Mouse (Mus musculus) CH12.LX (cell line): ENCODE data around the gene Zfp800. TPM values are rescaled to one million over a fixed set of nuclear protein-coding genes. Genes with fewer than 3 reads are reported as not detected.

ENCODE experiments used
- DNase-seq: peaks from one replicate; pipeline ENCODE4 v3.0.0-alpha.2; 2013; ENCODE audit errors: extremely low read depth
- H3K27ac ChIP-seq: 2 replicates; pipeline ENCODE4 v1.5.1; 2012; ENCODE audit warnings: low read depth, mild to moderate bottlenecking, control low read depth, moderate library complexity; ENCODE audit not compliant: insufficient read depth
- H3K27me3 ChIP-seq: replicated peaks from 2 replicates; pipeline ENCODE3; 2012; ENCODE audit warnings: inconsistent platforms
- H3K36me3 ChIP-seq, 2 experiments: replicated peaks in 1 of 2; 2 replicates each; pipeline versions ENCODE3 to v1.6.1; 2012; ENCODE audit warnings: inconsistent platforms in 1 of 2, low read length in 1 of 2, mild to moderate bottlenecking in 1 of 2, mixed read lengths in 1 of 2, moderate library complexity in 1 of 2; ENCODE audit not compliant: control insufficient read depth in 1 of 2, insufficient read depth in 1 of 2
- H3K4me1 ChIP-seq, 2 experiments: 2 replicates each; pipeline ENCODE4 v1.6.1; 2012; ENCODE audit warnings: inconsistent platforms in 1 of 2, moderate library complexity in 1 of 2; ENCODE audit not compliant: insufficient read depth in 2 of 2, control insufficient read depth in 1 of 2
- H3K4me2 ChIP-seq: 2 replicates; pipeline ENCODE4 v1.6.1; 2012; ENCODE audit warnings: low read depth, mild to moderate bottlenecking, control low read depth; ENCODE audit not compliant: poor library complexity, insufficient read depth, severe bottlenecking
- H3K4me3 ChIP-seq, 3 experiments: fragments of 150-350 bp in 1 of 3; sonication (generic) in 1 of 3; replicated peaks in 1 of 3; 2 replicates each; pipeline versions ENCODE3 to v1.5.1; 2011 to 2012; ENCODE audit warnings: low read depth in 2 of 3, low read length in 2 of 3, mild to moderate bottlenecking in 2 of 3, moderate library complexity in 2 of 3, control low read depth in 1 of 3, improper control_type of control experiment in 1 of 3, inconsistent platforms in 1 of 3, mixed read lengths in 1 of 3; ENCODE audit not compliant: poor library complexity in 1 of 3
- H3K79me2 ChIP-seq: replicated peaks from 2 replicates; pipeline ENCODE4 v1.6.1; 2012; ENCODE audit warnings: mild to moderate bottlenecking, moderate library complexity; ENCODE audit not compliant: control insufficient read depth, poor library complexity, insufficient read depth, severe bottlenecking; ENCODE audit errors: extremely low read depth
- H3K9ac ChIP-seq: 2 replicates; pipeline ENCODE4 v1.6.1; 2012; ENCODE audit warnings: low read depth, mild to moderate bottlenecking, control low read depth, moderate library complexity; ENCODE audit not compliant: insufficient read depth
- H3K9me3 ChIP-seq: replicated peaks from 2 replicates; pipeline ENCODE3; 2012; ENCODE audit warnings: low read length, inconsistent platforms, mixed read lengths
- BHLHE40 ChIP-seq: IDR thresholded peaks from 2 replicates; pipeline ENCODE4 v1.6.1; 2011; ENCODE audit warnings: mild to moderate bottlenecking, low read depth, low read length, improper control_type of control experiment
- CHD1 ChIP-seq: IDR thresholded peaks from 2 replicates; pipeline ENCODE4 v1.6.1; 2012; ENCODE audit warnings: low read depth, low read length, improper control_type of control experiment, inconsistent platforms
- CHD2 ChIP-seq: IDR thresholded peaks from 2 replicates; pipeline ENCODE4 v1.6.1; 2011; ENCODE audit warnings: low read length, improper control_type of control experiment
- CTCF ChIP-seq, 2 experiments: IDR thresholded peaks in 1 of 2; conservative IDR thresholded peaks in 1 of 2; 2 replicates each; pipeline ENCODE4 v1.5.1; 2011 to 2012; ENCODE audit warnings: low read depth in 2 of 2, low read length in 2 of 2, improper control_type of control experiment in 1 of 2, inconsistent platforms in 1 of 2, mild to moderate bottlenecking in 1 of 2, moderate library complexity in 1 of 2
- ETS1 ChIP-seq: conservative IDR thresholded peaks from 2 replicates; pipeline ENCODE4 v1.6.1; 2012; ENCODE audit warnings: low read depth, mild to moderate bottlenecking, inconsistent platforms, low read length, improper control_type of control experiment, moderate library complexity
- GABPA ChIP-seq: IDR thresholded peaks from 2 replicates; pipeline ENCODE4 v1.6.1; 2012; ENCODE audit warnings: low read depth, low read length, improper control_type of control experiment, inconsistent platforms; ENCODE audit not compliant: insufficient replicate concordance
- HCFC1 ChIP-seq: IDR thresholded peaks from 2 replicates; pipeline ENCODE4 v1.6.1; 2012; ENCODE audit warnings: low read depth, mild to moderate bottlenecking, inconsistent platforms, low read length, improper control_type of control experiment
- JUN ChIP-seq: IDR thresholded peaks from 2 replicates; pipeline ENCODE4 v1.6.1; 2011; ENCODE audit warnings: low read depth, mild to moderate bottlenecking, low read length, improper control_type of control experiment, moderate library complexity; ENCODE audit not compliant: insufficient read depth
- JUND ChIP-seq: conservative IDR thresholded peaks from 2 replicates; pipeline ENCODE4 v1.6.1; 2011; ENCODE audit warnings: low read depth, low read length, improper control_type of control experiment
- KAT2A ChIP-seq: IDR thresholded peaks from 2 replicates; pipeline ENCODE4 v1.6.1; 2012; ENCODE audit warnings: low read length, improper control_type of control experiment, inconsistent platforms; ENCODE audit not compliant: insufficient replicate concordance
- MAFK ChIP-seq: IDR thresholded peaks from 2 replicates; pipeline ENCODE4 v1.6.1; 2011; ENCODE audit warnings: low read length, improper control_type of control experiment; ENCODE audit not compliant: insufficient replicate concordance
- MXI1 ChIP-seq: IDR thresholded peaks from 2 replicates; pipeline ENCODE4 v1.6.1; 2011; ENCODE audit warnings: mild to moderate bottlenecking, low read depth, low read length, improper control_type of control experiment
- NRF1 ChIP-seq: IDR thresholded peaks from 2 replicates; pipeline ENCODE4 v1.6.1; 2014; ENCODE audit warnings: low read depth, mild to moderate bottlenecking, inconsistent platforms, low read length, improper control_type of control experiment, moderate library complexity
- PAX5 ChIP-seq: IDR thresholded peaks from 2 replicates; pipeline ENCODE4 v1.6.1; 2012; ENCODE audit warnings: low read length, inconsistent platforms, mixed read lengths
- POLR2A ChIP-seq: IDR thresholded peaks from 2 replicates; pipeline ENCODE4 v1.6.1; 2011; ENCODE audit warnings: low read depth, mild to moderate bottlenecking, improper control_type of control experiment, low read length
- SMC3 ChIP-seq: IDR thresholded peaks from 2 replicates; pipeline ENCODE4 v1.6.1; 2011; ENCODE audit warnings: low read depth, low read length, improper control_type of control experiment
- TBP ChIP-seq: conservative IDR thresholded peaks from 2 replicates; pipeline ENCODE4 v1.6.1; 2011; ENCODE audit warnings: low read depth, low read length, improper control_type of control experiment
- UBTF ChIP-seq: IDR thresholded peaks from 2 replicates; pipeline ENCODE4 v1.6.1; 2012; ENCODE audit warnings: low read depth, mild to moderate bottlenecking, inconsistent platforms, low read length, improper control_type of control experiment, moderate library complexity
- USF1 ChIP-seq: IDR thresholded peaks from 2 replicates; pipeline ENCODE4 v1.6.1; 2014; ENCODE audit warnings: low read depth, mild to moderate bottlenecking, inconsistent platforms, low read length, improper control_type of control experiment
- USF2 ChIP-seq: conservative IDR thresholded peaks from 2 replicates; pipeline ENCODE4 v1.6.1; 2011; ENCODE audit warnings: low read depth, low read length, improper control_type of control experiment
- ZMIZ1 ChIP-seq: IDR thresholded peaks from 2 replicates; pipeline ENCODE4 v1.6.1; 2012; ENCODE audit warnings: low read depth, mild to moderate bottlenecking, inconsistent platforms, low read length, improper control_type of control experiment
- ZNF384 ChIP-seq: IDR thresholded peaks from 2 replicates; pipeline ENCODE4 v1.6.1; 2012; ENCODE audit warnings: low read depth, low read length, improper control_type of control experiment, inconsistent platforms
- dilution Hi-C: fragments of 300-500 bp; cut with MboI; formaldehyde crosslinking; loops from 2 replicates; pipeline ENCODE4 v1.14.3; 2020; ENCODE audit warnings: low sequenced_read_pairs; ENCODE audit not compliant: extremely low pct_unique_long_range_greater_than_20kb, extremely low pct_ligation_motif_present
- in situ Hi-C: fragments of 300-500 bp; cut with MboI; formaldehyde crosslinking; loops from 3 replicates; pipeline ENCODE4 v1.14.3; 2019; ENCODE audit warnings: low sequenced_read_pairs, low pct_ligation_motif_present, low pct_unique_long_range_greater_than_20kb, mixed read lengths
- polyA plus RNA-seq: library from polyadenylated mRNA; unstranded; fragments of >175 nt; gene quantifications from 2 replicates; pipeline ENCODE4 v1.2.1, GENCODE M21; 2012; ENCODE audit warnings: low read depth; ENCODE audit not compliant: insufficient read length
- total RNA-seq, 2 experiments: library from RNA; depleted of rRNA; stranded (reverse); fragments of 300-350 nt in 1 of 2; fragments of >200 nt in 1 of 2; gene quantifications; 2 replicates each; pipeline ENCODE4 v1.2.3; 2012 to 2014

The Zfp800 gene
- total and polyA plus RNA-seq, 3 experiments, result 19.1 to 49.5 (median 19.5) TPM

DNA sequence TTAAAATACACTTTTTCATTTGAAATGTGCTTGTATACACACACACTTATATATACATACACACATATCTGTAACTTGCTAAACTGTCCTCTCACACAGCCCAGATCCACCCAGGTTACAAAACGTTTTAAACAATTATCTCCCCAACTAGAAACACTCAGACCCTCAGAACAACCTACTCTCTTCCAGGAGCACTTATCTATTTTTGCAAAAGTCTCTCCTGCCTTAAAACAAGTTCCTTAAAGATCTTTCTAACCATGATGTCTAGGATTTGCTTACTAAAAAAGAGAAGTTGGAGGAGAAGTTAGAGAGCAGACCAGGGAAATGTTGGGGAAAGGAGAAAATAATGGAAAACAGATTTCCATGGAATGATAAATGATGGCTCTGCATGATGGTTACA, 139.4 kb downstream of the Zfp800 start:
- no peaks in the 10 kb centered on the region for H3K9me3 ChIP-seq
- H3K4me3 ChIP-seq, result no peak overlapping the region
- peaks cover 0 to 28% of the 10 kb centered on the region in 2 experiments; a peak in 2 of 4 replicates for H3K4me1 ChIP-seq
- H3K79me2 ChIP-seq, result peaks cover 21% of the 10 kb centered on the region
- H3K36me3 ChIP-seq, result peaks cover 12 to 47% of the 10 kb centered on the region in 2 experiments
- in situ Hi-C loops (no loop called here), dilution Hi-C loops (no loop called here)
- H3K9ac ChIP-seq, result no peak overlapping the region
- no peaks in the 10 kb centered on the region for H3K27me3 ChIP-seq
- no peak for DNase-seq
- H3K4me2 ChIP-seq, result no peak overlapping the region
- no peak overlapping the region for H3K27ac ChIP-seq
- no peak for TF ChIP-seq JUND
- TF ChIP-seq NRF1, result no peak
- no peak for TF ChIP-seq CHD1
- TF ChIP-seq MAFK, result no peak
- no peak for TF ChIP-seq PAX5
- no peak for TF ChIP-seq HCFC1
- no peak for TF ChIP-seq BHLHE40
- TF ChIP-seq SMC3, result no peak
- no peak for TF ChIP-seq JUN
- no peak for TF ChIP-seq POLR2A
- no peak for TF ChIP-seq GABPA
- TF ChIP-seq TBP, result no peak
- no peak for TF ChIP-seq ZMIZ1
- TF ChIP-seq CHD2, result no peak
- no peak for TF ChIP-seq UBTF
- TF ChIP-seq ETS1, result no peak
- no peak for TF ChIP-seq ZNF384
- no peak for TF ChIP-seq CTCF (conservative IDR thresholded peaks at IDR 0.05 in 1 of 2, IDR thresholded peaks at IDR 0.05 in 1 of 2; ENCODE audit: low read depth in 2 of 2, low read length in 2 of 2)
- TF ChIP-seq MXI1, result no peak
- TF ChIP-seq KAT2A, result no peak

- H3K36me3 ChIP-seq, result peaks cover 17 to 53% of the 10 kb centered on the region in 2 experiments
Observed at GRCm38 (mm10) chr6:28257772-28258171, 140.0 kb downstream of the Zfp800 start.

More at GRCm38 (mm10) chr6:28257772-28258171, 140.0 kb downstream of the Zfp800 start:
- Histone ChIP-seq H3K27me3 (no peaks in the 10 kb centered on the region), H3K4me3 (no peak overlapping the region), H3K4me2 (no peak overlapping the region), H3K9me3 (no peaks in the 10 kb centered on the region), H3K9ac (no peak overlapping the region), H3K4me1 (peaks cover 0 to 28% of the 10 kb centered on the region in 2 experiments; a peak in 2 of 4 replicates), H3K79me2 (peaks cover 21% of the 10 kb centered on the region), H3K27ac (no peak overlapping the region)
- in situ Hi-C loops, result no loop called here
- no peak for DNase-seq
- TF ChIP-seq NRF1 (no peak), JUN (no peak), UBTF (no peak), CTCF (conservative IDR thresholded peaks at IDR 0.05 in 1 of 2, IDR thresholded peaks at IDR 0.05 in 1 of 2; ENCODE audit: low read depth in 2 of 2, low read length in 2 of 2) (no peak), ETS1 (no peak), USF1 (no peak), USF2 (no peak)
- dilution Hi-C loops, result no loop called here
